Mouse (Mus musculus) heart, adult 2 months (tissue): Measurements from ENCODE around the gene Vegfa.

Experiments
- CTCF ChIP-seq: fragments of 200-600 bp; IDR thresholded peaks from 2 replicates; pipeline ENCODE4 v1.8.1; 2022; ENCODE audit warnings: antibody characterized with exemption, mild to moderate bottlenecking, moderate library complexity
- POLR2A ChIP-seq: fragments of 200-500 bp; IDR thresholded peaks from 2 replicates; pipeline ENCODE4 v1.6.1; 2011; ENCODE audit warnings: mild to moderate bottlenecking, low read depth, low read length, control low read depth; ENCODE audit not compliant: insufficient read depth

DNA sequence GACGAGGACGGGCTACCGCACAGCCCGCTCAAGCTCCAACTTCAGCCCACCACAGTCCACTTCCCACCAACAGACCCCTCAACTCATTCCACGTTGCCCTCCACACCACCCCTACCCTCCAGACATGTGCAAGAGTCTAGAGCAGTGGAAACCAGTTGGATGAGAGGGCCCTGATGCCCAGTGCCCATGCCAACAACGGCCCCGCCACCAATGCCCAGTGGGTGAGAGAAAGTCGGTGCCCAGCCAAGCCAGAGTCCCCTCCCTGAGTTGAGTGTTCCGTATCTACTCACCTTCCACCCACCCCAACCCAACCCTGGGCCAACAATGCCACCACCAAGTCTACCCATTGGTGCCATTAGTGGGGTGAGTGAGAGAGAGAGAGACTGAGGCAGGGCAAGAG, 10.4 kb downstream of the Vegfa start:
- no peak for TF ChIP-seq POLR2A
- no peak for TF ChIP-seq CTCF
